Mouse (Mus musculus) lung, postnatal 10 days (tissue): Measurements from ENCODE around the gene Ets1.

Experiments used
- DNase-seq: peaks from one replicate; pipeline ENCODE4 v3.0.0; 2021

Gene Ets1

GRCm38 (mm10) chr9:32713106-32713505, 77.1 kb downstream of the Ets1 start:
- no peak for DNase-seq

DNA sequence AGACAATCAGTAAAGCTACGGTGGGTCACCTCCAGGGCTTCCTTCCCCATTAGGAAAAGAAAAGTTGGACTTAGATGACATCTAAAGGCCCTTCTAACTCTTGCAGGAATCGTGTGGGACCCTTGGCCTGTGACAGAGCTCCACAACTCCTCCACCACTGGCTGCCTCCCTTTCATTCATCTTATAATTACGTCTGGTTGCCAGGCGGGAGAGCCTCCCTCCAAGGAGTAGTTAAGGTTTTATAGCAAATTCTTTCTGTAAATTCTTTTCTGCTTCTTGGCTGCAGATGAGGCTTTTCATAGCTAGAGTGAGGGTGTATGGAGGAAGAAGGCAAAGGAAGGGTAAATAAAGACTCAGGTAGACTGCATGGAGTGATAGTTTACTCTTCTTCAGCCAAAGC, 77.8 kb downstream of the Ets1 start:
- DNase-seq = no peak

GRCm38 (mm10) chr9:32714487-32714886, 78.5 kb downstream of the Ets1 start:
- no peak for DNase-seq

DNA sequence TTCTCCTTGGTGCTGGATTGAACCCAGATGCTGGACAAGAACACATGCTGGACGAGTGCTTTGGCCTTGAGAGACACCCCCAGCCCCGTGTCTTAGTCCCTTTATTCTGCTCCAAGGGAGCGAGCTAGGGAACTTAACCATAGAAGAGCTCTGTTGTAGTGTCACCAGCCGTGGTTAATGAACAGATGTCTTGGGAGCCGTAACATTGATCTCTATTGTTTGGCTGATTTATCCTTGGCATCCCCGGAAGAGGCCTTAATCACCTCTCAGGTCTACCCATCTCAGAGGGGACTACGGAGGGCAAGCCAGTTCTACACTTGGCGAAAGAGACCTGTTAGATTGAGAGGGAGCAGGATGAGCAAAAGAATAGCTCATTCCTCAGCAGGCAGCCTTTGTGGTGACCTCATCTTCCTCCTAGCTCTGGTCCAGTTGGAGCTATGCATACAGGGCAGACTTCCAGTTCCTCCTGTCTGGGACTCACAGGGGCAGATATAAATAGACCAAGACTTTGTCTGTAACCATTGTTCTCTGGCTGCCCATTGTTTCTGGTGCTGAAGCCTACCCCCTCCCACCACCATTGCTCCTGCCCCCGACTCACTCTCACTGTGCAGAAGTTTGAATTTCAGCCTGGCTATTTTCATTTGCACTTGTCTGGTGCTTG, 79.9 kb downstream of the Ets1 start:
- peak; percentile 85 for DNase-seq

DNA sequence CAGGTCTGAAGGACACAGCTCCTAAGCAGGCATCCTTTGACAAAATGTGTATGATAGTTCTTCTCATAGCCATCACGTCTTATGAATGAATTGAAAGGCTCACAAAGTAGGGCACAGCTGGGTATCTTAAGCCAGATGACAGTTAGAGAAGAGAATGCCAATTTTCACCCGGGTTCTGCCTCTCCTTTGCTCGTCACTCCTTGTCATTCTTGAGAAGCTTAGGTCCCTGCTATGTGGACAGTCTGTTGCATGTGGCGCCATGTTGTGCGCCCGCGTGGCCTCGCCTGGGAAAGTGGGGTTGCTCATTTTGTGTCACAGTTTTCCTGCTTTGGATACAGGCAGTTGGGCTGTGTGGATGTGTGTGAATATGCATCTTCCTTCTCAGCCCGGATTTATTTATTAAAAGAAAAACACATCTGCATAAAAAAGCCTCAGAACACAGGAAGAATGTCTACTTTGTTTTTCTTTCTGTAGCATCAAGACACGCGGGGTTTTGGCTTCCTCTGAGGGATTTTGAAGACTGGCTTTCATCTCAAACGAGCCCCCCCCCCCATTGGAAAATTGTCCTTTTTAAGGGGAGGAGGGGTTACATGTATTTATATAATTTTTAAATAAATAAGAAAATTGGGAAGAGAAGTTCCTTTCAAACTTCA, 81.4 kb downstream of the Ets1 start:
- DNase-seq = no peak

DNA sequence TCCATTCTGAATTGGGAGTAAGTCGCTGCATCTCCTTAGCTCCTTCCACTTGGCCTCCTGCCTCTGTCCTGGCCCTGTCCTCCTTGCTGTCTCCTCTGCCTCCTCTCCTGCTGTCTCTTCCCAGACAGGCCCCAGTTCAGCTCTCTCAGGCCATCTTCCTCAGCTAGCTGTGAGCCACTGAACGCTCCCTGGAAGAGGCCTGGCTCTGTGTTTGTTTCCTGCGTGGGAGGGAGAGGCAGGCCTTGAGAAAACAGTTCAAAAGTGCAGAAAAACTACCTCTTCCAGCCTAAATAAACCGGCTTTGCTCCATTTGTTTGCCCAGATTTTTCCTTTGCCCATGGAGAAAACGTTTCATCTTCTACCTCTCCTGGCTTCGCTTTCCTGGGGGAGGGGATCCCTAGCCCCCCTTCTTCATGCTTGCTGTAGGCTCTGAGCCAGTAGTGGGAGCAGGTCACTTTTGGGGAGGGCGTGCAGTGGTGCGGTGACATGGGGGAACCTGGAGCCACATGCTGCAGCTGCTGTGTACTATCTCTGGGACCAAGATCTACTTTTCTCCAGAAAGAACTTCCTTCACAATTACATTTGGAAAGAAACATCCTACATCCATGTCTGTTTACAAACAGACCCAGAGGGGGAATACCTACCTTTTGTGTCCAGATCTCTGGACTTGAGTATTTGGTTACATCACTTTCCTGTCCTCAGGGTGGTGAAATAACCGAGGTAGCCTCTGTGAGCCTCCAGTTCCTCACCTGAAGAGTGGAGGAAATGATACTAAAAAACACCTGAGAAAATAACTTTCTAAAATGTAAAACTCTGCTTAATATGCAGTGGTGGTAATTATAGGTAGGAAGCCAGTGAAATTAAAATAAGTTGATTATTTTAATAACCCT, 82.2 kb downstream of the Ets1 start:
- DNase-seq = no peak

DNA sequence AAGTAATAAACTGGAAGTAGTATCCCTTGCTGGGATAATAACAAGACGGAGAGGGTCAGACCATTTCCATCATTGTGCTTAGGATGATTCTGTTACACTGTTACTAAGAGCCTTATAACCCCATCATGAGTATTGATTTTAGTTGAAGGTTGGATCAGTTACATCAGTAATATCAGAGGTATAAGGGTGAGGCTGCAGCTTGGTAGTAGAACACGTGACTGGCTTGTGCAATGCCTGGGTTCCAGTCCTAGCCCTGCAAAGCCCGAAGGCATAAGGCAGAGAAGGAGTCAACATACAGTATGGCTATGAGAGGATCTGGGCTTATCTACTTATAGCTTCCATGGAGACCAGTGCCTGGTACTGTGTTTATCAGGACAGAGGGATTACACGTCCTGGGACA, 82.8 kb downstream of the Ets1 start:
- DNase-seq = no peak

DNA sequence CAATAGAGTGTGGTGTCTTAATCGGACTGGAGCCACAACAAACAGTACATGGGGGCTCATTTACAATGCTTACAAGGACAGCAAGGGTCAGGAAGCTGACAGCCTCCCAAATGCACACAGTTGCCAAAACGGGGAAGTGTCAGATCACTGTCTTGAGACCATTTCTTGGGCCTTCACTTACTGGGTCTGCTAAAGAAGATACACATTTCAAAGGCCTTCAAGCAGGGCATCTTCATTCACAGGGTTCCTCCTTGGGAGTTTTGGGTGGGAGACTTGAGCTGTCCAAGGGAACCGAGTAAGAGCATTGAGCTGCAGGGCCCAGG, 83.9 kb downstream of the Ets1 start:
- no peak for DNase-seq

DNA sequence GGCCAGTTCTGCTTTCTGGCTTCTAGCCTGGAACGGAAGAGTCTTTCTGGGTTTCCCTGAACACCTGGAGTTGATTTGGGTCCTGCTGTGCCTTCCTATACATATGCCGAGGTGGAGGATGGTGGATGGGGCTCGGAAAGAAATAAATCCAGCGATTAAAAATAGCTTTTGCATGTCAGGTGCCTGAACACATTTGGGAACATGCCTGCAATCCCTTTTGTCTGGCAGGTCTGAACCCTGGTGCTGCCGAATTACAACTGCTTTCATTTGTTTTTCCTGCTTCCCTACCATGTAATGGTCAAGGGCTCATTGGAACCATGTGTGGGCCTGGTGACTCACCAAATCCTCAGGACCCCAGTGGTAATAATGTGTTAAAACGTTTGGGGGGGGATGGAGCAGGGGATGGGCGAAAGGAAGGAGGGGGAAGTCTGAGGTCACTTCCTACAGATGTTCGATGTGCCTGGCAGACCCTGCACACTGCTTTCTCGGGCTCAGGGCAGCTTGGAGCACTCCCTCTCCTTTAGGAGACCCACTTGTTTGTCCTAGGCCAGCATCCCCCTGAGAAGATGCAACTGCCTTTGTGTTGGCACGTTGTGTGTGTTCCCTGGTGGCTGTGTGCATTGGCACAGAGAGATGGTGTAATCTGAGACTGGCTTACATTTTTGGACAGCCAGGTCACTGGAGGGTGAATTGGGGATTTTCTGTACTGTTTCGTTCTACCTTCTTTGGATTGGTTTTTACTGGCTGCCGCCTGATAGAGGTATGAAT, 84.4 kb downstream of the Ets1 start:
- DNase-seq = no peak

- peak; percentile 42 for DNase-seq
Observed at GRCm38 (mm10) chr9:32721081-32721480, 85.1 kb downstream of the Ets1 start.

DNA sequence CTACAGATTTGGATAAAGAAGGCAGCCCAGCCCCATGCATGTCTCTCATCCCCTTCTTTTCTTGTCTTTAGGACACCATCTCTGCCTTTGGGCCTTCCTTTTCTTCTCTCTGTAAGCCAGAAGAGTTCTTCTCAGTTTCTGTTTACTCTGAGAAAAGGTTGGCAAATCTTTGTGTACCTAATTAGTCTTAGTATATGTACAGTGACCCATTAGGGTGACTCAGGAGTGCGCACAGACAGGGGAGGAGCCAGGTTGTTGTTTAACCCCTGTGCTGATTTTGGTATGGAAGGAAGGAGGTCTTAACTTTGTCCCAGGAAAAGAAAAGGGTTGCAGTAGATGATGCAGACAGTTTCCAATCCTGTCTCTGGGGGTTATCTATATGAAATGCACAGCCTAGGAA, 86.2 kb downstream of the Ets1 start:
- DNase-seq = no peak

GRCm38 (mm10) chr9:32722969-32723368, 86.9 kb downstream of the Ets1 start:
- no peak for DNase-seq

- DNase-seq = no peak
Observed at GRCm38 (mm10) chr9:32724131-32724825, 88.3 kb downstream of the Ets1 start.

- DNase-seq = no peak
Observed at GRCm38 (mm10) chr9:32725902-32726301, 89.9 kb downstream of the Ets1 start.

GRCm38 (mm10) chr9:32726595-32726994, 90.6 kb downstream of the Ets1 start:
- DNase-seq = no peak

DNA sequence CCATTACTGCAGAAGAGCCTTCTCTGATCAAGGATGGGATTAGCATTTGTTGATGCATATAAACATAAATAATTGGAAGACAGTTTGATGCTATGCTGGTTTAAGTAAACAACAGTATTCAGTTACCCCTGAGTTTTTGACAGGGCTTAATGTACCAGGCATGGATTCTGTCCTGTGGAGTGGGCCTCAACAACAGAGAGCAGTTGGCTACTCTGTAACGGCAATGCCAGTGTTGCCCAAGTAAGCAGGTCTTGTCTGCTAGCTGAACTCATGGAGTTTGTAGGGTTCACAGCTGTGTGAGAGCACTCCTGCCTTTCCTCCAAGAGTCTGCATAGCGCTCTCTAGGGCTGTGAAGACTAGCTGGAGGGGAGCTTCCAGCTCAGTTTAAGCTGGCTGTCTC, 91.0 kb downstream of the Ets1 start:
- DNase-seq = no peak

GRCm38 (mm10) chr9:32728306-32728705, 92.3 kb downstream of the Ets1 start:
- no peak for DNase-seq

DNA sequence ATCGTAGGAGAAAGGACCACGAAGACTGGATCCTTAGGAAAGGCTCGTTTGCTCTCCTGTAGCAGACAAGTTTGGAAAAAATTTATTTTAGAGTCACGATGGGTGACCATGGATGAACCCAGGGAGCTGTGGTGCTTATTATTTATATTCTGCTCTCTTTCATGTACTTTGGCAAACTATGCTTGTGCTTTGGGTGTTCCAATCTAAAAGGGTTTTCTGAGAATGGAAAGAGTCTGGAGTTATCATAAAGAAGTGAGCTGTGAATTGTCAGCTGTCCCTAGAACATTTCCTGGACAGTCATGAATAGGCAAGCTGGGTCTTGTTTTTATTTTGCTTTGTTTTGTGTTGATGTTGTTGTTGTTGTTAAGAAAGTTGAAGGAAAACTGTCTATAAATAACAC, 92.8 kb downstream of the Ets1 start:
- DNase-seq = no peak

DNA sequence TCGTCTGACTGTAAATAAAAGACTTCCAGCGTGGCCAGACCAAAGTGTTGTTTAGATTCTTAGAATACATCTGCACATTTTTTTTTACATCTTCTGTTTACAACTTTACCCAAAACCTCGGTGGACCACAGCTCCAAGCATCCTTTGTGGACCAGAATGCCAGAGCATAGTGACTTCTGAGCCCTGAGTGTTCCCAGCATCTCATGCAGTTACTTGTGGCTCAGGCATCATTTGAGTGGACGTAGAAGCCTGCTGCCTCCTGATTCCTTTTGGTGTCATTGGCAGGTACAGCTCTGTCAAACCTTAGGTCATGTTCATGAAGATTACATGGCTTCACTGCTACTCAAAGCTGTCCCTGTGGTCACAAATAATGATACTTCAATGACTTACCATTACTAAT, 93.2 kb downstream of the Ets1 start:
- no peak for DNase-seq

DNA sequence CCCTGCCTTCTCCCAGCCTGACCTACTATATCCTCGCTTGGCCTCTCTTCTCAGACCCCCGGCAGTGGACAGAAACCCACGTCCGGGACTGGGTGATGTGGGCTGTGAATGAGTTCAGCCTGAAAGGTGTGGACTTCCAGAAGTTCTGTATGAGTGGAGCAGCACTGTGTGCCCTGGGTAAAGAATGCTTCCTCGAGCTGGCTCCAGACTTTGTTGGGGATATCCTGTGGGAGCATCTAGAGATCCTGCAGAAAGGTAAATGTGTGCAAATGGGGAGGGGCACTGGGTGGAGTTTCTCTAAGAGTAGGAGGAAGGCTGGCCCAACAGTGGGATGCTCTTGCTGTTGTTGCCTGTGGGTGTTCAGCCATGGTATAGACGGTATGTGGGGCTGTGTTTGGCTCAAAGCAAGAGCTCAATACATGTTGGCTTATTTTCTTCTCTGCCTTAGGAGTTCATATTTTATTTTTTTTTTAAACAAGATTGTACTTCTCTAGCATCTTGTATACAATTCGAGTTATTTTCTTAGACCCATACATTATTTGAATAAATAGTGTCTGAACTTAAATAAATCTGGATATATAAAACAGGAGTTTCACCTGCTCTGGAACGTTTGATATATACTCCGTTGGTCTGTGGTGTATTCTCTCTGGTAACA, 94.1 kb downstream of the Ets1 start:
- no peak for DNase-seq

DNA sequence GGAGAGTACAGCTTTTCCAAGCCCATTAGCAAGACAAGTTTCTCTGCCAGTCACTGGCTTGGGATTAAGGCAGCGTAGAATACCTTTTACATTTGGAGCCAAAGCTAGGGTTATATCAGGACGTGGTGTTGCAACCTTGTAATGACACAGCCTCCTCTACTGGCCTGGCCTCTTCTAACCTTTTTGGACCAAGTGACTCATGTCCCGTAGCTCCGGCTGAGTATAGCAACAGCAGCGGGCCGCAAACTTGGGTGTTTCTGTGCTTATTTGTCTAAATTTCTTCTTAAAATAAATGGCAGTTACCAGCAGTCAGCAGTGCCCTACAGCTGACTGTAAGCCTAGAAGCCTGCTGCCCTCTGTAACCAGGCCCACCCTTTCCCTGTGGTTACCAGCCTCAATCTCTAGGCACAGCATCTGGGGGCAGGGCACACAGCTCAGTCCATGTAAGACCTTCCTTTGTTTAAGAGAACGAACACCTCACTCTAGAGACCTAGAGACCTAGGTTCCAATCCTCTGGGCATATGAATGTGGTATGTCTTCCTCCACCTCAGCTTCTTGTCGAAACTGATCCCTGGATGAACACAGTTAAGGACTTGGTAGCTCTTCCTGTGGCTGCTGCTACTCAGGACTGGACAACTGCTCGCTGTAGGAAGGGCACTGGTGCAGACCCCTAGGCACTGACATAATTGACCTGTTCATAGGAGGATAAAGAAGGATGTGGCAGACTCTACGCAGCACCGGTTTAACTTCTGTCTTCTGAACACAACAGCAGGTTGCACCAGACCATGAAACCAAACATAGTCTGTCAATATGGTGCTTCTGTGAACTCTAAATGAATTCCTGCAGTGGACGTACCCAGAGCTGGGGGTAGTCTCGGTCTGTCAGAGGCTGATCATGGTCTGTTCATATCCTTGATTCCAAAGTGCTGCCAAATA, 94.9 kb downstream of the Ets1 start:
- DNase-seq = peak; percentile 33
